ENCODE assay signal across 39 mouse cellular contexts in genomic region chrX:38165315-38165714, GRCm38 (mm10). TPM values are rescaled to one million over a fixed set of nuclear protein-coding genes. Genes with fewer than 3 reads are reported as not detected.
"Had no signal": no experiment of that assay in that cellular context is flagged by ENCODE, and none has a peak within 500 bp of the region (broad histone marks: within the 10 kb centered on the region; RNA-seq: fewer than 3 reads in every experiment).

No protein-coding gene starts in this region.

- ATAC-seq: forebrain, embryonic 13.5 days; forebrain, embryonic 14.5 days; forebrain, embryonic 15.5 days; forebrain, embryonic 16.5 days; forebrain, postnatal 0 days had no signal

- H3K4me2 ChIP-seq: embryonic facial prominence, embryonic 12.5 days; embryonic facial prominence, embryonic 13.5 days; embryonic facial prominence, embryonic 15.5 days; forebrain, embryonic 12.5 days; forebrain, embryonic 13.5 days; forebrain, embryonic 15.5 days had no signal

- DNase-seq: cerebellum, adult 9-10 months; cerebellum, adult 9-11 months; cerebellum, postnatal 10 days; cerebellum, postnatal 14 days; cerebellum, postnatal 25 days; cerebellum, postnatal 36 days; embryo, embryonic 11 days; forebrain, postnatal 0 days; gastrocnemius, adult 2 months; gastrocnemius, postnatal 10 days; gastrocnemius, postnatal 14 days; gastrocnemius, postnatal 25 days; gastrocnemius, postnatal 36 days; heart, adult 11 months; heart, adult 18-20 months; heart, adult 2 months had no signal

- H3K27me3 ChIP-seq: embryonic facial prominence, embryonic 12.5 days; embryonic facial prominence, embryonic 13.5 days; embryonic facial prominence, embryonic 15.5 days; forebrain, embryonic 12.5 days; forebrain, embryonic 13.5 days; forebrain, embryonic 15.5 days had no signal

- H3K36me3 ChIP-seq: embryonic facial prominence, embryonic 10.5 days; embryonic facial prominence, embryonic 12.5 days; embryonic facial prominence, embryonic 13.5 days; embryonic facial prominence, embryonic 15.5 days; forebrain, embryonic 10.5 days; forebrain, embryonic 12.5 days; forebrain, embryonic 15.5 days had no signal

- H3K9ac ChIP-seq: embryonic facial prominence, embryonic 12.5 days; embryonic facial prominence, embryonic 13.5 days; embryonic facial prominence, embryonic 15.5 days; forebrain, embryonic 12.5 days; forebrain, embryonic 13.5 days; forebrain, embryonic 15.5 days; forebrain, postnatal 0 days had no signal

- H3K27ac ChIP-seq: embryonic facial prominence, embryonic 10.5 days; embryonic facial prominence, embryonic 12.5 days; embryonic facial prominence, embryonic 13.5 days; embryonic facial prominence, embryonic 15.5 days; forebrain, embryonic 10.5 days; forebrain, embryonic 12.5 days; forebrain, embryonic 13.5 days; forebrain, embryonic 15.5 days; gastrocnemius, adult 2 months; heart, adult 2 months had no signal

- H3K4me3 ChIP-seq: embryonic facial prominence, embryonic 10.5 days; embryonic facial prominence, embryonic 12.5 days; embryonic facial prominence, embryonic 13.5 days; embryonic facial prominence, embryonic 15.5 days; erythroblast, embryonic 14.5 days; forebrain, embryonic 10.5 days; forebrain, embryonic 12.5 days; forebrain, embryonic 13.5 days; forebrain, embryonic 15.5 days; gastrocnemius, adult 2 months; heart, adult 2 months had no signal

- H3K4me1 ChIP-seq: embryonic facial prominence, embryonic 10.5 days; embryonic facial prominence, embryonic 12.5 days; embryonic facial prominence, embryonic 13.5 days; embryonic facial prominence, embryonic 15.5 days; forebrain, embryonic 10.5 days; forebrain, embryonic 12.5 days; forebrain, embryonic 13.5 days; forebrain, embryonic 15.5 days had no signal

- H3K9me3 ChIP-seq: embryonic facial prominence, embryonic 10.5 days; embryonic facial prominence, embryonic 12.5 days; embryonic facial prominence, embryonic 13.5 days; embryonic facial prominence, embryonic 15.5 days; forebrain, embryonic 10.5 days; forebrain, embryonic 12.5 days; forebrain, embryonic 13.5 days; forebrain, embryonic 15.5 days had no signal

RNA-seq across cellular contexts. Expression of gene Rhox13, which starts 44.3 kb away (rescaled TPM):
- total RNA-seq: common myeloid progenitor, adult 5-6 weeks; forebrain, postnatal 0 days; gastrocnemius, adult 18-20 months; gastrocnemius, adult 2 months; gastrocnemius, adult 8-10 months; gastrocnemius, postnatal 10 days; gastrocnemius, postnatal 14 days; gastrocnemius, postnatal 25 days; gastrocnemius, postnatal 36 days; gastrocnemius, postnatal 4 days; granulocyte monocyte progenitor cell, adult 5-6 weeks; heart, adult 18-20 months; heart, adult 2 months; heart, adult 8-10 months had no signal
- polyA plus RNA-seq: cortical plate, adult 2 months; embryonic facial prominence, embryonic 10.5 days; embryonic facial prominence, embryonic 11.5 days; embryonic facial prominence, embryonic 12.5 days; embryonic facial prominence, embryonic 13.5 days; embryonic facial prominence, embryonic 14.5 days; embryonic facial prominence, embryonic 15.5 days; erythroblast, embryonic 14.5 days; forebrain, embryonic 10.5 days; forebrain, embryonic 11.5 days; forebrain, embryonic 12.5 days; forebrain, embryonic 13.5 days; forebrain, embryonic 14.5 days; forebrain, embryonic 15.5 days; forebrain, embryonic 16.5 days; forebrain, postnatal 0 days; frontal cortex, adult 2 months; gonadal fat pad, adult 2 months; heart, adult 2 months had no signal

RNA-seq across cellular contexts. Expression of gene Rhox12, which starts 54.6 kb away (rescaled TPM):
- total RNA-seq: common myeloid progenitor, adult 5-6 weeks; forebrain, postnatal 0 days; gastrocnemius, adult 18-20 months; gastrocnemius, adult 2 months; gastrocnemius, adult 8-10 months; gastrocnemius, postnatal 10 days; gastrocnemius, postnatal 14 days; gastrocnemius, postnatal 25 days; gastrocnemius, postnatal 36 days; gastrocnemius, postnatal 4 days; granulocyte monocyte progenitor cell, adult 5-6 weeks; heart, adult 18-20 months; heart, adult 2 months; heart, adult 8-10 months had no signal
- polyA plus RNA-seq: cortical plate, adult 2 months; embryonic facial prominence, embryonic 10.5 days; embryonic facial prominence, embryonic 11.5 days; embryonic facial prominence, embryonic 12.5 days; embryonic facial prominence, embryonic 13.5 days; embryonic facial prominence, embryonic 14.5 days; embryonic facial prominence, embryonic 15.5 days; erythroblast, embryonic 14.5 days; forebrain, embryonic 10.5 days; forebrain, embryonic 11.5 days; forebrain, embryonic 12.5 days; forebrain, embryonic 13.5 days; forebrain, embryonic 14.5 days; forebrain, embryonic 15.5 days; forebrain, embryonic 16.5 days; forebrain, postnatal 0 days; gonadal fat pad, adult 2 months; heart, adult 2 months had no signal
